Mouse (Mus musculus) v-Abl transformed pro-B cells (cell line): ENCODE results near the gene Naif1.

Source experiments
- in situ Hi-C, 2 experiments: fragments of 400-800 bp; cut with MboI; formaldehyde crosslinking; loops; one replicate each; pipeline ENCODE4 v1.15.1; 2025; ENCODE audit not compliant: unreplicated experiment in 2 of 2

Gene Naif1

DNA sequence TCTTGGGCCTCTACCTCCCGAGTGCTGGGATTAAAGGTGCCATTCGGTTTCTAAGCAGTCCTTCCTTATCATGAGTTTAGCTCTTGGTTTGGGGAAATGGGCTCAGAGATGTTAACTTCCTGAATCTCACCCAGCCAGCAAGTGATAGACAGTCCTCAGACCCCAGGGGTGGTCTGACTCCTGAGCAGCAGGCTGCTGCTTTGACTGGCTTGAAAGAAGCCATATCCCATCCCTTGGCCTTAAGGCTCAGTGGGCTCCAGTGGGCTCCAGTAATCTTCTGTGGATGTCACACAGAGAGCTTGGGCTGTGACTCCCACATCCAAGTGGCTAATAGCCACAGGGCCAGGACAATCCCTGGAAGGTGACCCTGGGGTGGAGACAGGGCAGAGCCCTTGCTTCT is 44.3 kb downstream of the Naif1 start:
- in situ Hi-C loops, result loop anchor here (5.0 kb wide), 2 partner anchors 68 to 73 kb away; no protein-coding TSS in a partner anchor

DNA sequence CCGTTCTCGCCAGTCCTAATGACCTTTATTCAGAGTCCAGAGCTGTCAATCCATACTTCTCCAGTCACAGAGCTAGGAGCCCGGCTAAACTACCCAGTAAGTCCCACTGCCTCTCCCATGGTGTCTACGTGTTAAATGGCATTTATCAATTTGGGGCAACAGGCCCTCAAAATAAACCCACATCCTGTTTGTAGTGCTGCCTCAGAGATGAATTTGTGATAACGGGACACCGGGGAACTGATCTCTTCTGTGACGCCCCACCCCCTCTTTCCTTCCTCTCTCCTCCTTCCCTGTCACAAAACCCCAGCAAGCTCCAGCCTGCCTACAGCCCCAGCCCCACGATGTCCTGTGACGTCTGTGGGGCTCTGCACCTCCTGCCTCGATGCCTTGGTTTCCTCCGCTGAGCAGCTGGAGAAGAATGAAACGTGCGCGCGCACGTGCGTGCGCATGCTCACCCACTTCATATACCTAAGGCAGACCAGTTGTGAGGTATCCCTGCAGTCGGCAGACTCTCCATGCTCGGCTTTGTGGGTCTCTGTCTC is 45.0 kb downstream of the Naif1 start:
- in situ Hi-C loops, result no loop called here

DNA sequence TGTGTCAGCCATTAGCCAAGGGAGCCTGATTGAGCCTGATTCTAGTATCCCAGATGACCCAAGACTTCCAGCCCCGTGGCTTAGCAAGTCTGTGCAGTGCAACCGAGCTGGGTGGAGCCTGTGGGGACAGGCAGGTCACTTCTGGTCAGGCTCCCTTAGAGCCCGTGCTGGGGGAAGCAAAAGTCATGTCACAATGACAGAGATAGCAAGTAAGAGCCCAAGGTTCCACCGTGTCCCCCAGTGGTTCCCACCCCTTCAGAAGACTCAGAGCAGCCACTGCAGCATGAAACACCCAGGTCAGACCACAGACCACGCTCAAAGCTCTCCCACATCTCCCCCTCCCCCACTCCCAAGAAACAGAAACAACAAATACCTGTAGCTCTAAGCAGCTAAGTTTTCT is 45.9 kb downstream of the Naif1 start:
- in situ Hi-C loops, result no loop called here

DNA sequence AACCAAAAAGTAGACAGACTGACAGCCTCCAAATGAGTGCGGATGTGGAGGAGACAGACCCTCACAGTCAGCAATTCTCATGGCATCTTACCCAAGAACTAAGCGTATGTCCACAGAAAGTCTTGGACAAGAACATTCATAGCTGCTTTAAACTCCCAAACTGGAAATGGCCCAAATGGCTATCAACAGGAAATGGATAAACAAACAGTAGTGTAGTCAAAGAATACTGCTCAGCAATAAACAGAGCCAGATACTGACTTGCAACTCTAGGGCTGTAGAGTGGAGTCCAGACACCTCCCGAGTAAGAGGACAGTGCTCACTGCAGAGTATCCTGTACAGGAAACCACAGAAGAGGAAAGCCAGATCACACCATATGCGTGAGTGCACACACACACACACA is 49.1 kb downstream of the Naif1 start:
- in situ Hi-C loops, result no loop called here

DNA sequence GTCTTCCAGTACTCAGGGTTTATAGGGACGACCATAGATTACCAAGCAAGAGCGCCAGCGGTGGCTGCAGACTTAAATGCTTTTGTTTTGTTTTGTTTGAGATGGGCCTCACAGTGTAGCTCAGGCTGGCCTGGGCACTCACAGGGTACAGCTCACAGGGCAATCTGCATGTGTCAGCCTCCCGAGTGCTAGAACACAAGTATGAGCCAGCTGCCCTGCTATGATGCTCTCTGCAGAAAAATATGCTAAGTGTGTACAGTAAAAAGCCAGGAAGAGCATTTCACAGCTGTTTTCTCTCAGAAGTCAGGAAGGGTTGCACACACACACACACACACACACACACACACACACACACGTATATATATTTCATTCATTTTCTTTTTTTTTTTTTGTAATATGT is 50.2 kb downstream of the Naif1 start:
- in situ Hi-C loops, result no loop called here

DNA sequence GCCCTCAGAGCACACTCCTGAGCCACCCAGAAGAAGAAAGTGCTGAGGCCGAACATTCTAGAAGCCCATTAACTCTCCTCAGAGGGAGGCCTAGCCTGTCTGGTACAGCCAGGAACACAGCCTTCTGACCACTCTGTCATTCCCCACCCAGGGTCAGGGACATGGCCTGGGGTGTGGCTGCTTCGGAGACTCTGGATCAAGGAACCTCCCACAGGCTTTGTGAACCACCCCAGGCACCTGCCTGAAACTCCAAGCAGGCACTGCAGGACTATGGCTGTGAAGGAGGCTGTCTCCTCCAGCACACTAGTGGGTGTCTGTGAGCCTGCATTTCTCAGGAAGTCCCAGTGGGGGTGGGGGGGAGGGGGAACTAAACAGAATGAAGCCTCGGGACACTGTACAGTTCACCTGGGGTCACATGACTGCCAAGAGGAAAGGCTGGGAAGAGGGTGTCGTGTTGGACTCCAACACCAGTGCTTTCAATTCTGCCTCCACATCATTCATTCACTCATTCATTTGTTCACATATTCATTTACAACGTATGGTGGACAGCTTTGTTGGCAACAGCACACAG is 51.6 kb downstream of the Naif1 start:
- in situ Hi-C loops, result no loop called here

DNA sequence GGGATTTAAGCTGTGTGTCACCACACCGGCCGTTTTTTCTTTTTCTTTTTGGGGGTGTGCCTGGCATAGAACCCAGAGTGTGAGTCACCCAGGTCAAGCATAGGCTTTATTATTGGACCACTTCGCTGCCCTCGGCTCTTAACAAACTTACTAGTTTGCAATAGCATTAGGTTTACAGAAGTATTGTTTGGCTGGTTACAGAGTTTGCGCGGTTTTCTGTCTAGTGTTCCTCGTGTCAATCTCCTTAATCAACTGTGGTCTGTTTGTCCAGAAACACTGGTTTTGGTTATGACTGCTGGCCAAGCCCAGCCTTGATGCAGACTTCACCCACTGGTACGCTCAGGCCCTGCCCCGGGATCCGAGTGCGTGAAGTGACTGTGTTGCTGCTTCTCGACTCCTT is 52.6 kb downstream of the Naif1 start:
- in situ Hi-C loops, result no loop called here

DNA sequence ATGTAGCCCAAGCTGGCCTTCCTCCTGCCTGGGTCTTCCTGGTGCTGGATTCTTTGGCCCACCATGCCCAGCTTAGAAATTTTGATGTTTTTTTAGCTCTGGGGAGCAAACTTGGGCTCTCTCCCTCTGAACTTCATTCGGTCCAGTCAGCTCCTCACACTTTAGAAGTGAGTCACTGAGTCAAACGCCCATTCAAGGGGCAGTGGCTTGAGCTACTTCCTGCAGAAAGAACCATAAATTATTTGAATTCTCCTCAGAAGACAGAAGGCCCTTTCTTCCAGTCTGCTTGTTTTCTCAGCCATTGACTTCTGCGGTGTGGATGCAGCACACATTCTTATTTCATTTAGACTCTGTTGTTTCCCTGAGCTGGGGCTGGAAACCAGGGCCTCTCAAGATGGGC is 53.3 kb downstream of the Naif1 start:
- in situ Hi-C loops, result no loop called here

DNA sequence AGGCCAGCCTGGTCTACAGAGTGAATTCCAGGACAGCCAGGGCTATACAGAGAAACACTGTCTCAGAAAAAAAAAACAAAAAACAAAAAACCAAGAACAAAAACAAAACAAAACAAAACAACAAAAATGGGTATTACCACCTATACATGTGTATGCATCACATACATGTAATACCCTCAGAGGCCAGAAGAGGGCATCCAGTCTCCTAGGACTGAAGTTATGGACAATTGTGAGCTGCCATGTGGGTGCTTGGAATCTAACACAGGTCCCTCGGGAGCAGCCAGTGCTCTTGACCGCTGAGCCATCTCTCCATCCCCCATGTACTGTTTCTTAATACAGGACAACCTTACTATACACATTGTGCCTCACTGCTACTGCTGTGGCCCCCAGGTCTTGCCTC is 55.3 kb downstream of the Naif1 start:
- in situ Hi-C loops, result no loop called here
